Mouse (Mus musculus) gastrocnemius, postnatal 36 days (tissue): Measurements from ENCODE around the gene Ak6. TPM values are rescaled to one million over a fixed set of nuclear protein-coding genes. Genes with fewer than 3 reads are reported as not detected.

ENCODE experiments used
- DNase-seq, 2 experiments: peaks; one replicate each; pipeline ENCODE4 v3.0.0; 2022
- intact Hi-C: fragments of 180-260 bp; cut with DNase I; formaldehyde crosslinking; loops from one replicate; pipeline ENCODE4 v1.15.1; 2025
- long read RNA-seq, 2 experiments: library from polyadenylated mRNA; stranded (forward); transcript quantifications; one replicate each; pipeline ENCODE4 v2.0.0; 2021
- total RNA-seq, 2 experiments: library from RNA; stranded (reverse); gene quantifications; 2 replicates each; pipeline ENCODE4 v1.2.3; 2021

Ak6 gene
- 10 to 100 TPM; 58.1 to 68.7 TPM for total RNA-seq
- long read RNA-seq, experiment 1, transcript Ak6-202 (3 exons, 1,222 nt): minor isoform, 45 of 144 reads
- long read RNA-seq, experiment 1, transcript Ak6-201 (5 exons, 1,298 nt): major isoform, 76 of 144 reads
- long read RNA-seq, experiment 1, partial matches to known transcripts: 17 of 144 reads
- long read RNA-seq, experiment 1, other reads (novel, unspliced or antisense): 6 of 144 reads
- long read RNA-seq, experiment 2, transcript Ak6-201 (5 exons, 1,298 nt): major isoform, 103 of 182 reads
- long read RNA-seq, experiment 2, transcript Ak6-202 (3 exons, 1,222 nt): minor isoform, 58 of 182 reads
- long read RNA-seq, experiment 2, partial matches to known transcripts: 19 of 182 reads
- long read RNA-seq, experiment 2, other reads (novel, unspliced or antisense): 2 of 182 reads

- peak; percentile 91 to 96 for DNase-seq
- intact Hi-C loops: loop anchor here (10.0 kb wide), 1 partner anchor 156 kb away; the partner anchor contains the start of gene Gtf2h2
Observed at GRCm38 (mm10) chr13:100650550-100651438, at the start of gene Ak6, which contains the start of gene Rad17. TSS of gene Ak6 (plus strand) at chr13:100650979. TSS of gene Rad17 (minus strand) at chr13:100651051.

GRCm38 (mm10) chr13:100601034-100601433 lies 49.7 kb upstream of the Ak6 start:
- no peak for DNase-seq
- intact Hi-C loops: no loop called here

- intact Hi-C loops: no loop called here
- DNase-seq: no peak
Observed at GRCm38 (mm10) chr13:100602239-100602902, 48.4 kb upstream of the Ak6 start.

GRCm38 (mm10) chr13:100603031-100603737 lies 47.6 kb upstream of the Ak6 start:
- intact Hi-C loops: no loop called here
- DNase-seq: no peak

GRCm38 (mm10) chr13:100603738-100604095 lies 47.1 kb upstream of the Ak6 start:
- intact Hi-C loops: no loop called here
- no peak for DNase-seq

DNA sequence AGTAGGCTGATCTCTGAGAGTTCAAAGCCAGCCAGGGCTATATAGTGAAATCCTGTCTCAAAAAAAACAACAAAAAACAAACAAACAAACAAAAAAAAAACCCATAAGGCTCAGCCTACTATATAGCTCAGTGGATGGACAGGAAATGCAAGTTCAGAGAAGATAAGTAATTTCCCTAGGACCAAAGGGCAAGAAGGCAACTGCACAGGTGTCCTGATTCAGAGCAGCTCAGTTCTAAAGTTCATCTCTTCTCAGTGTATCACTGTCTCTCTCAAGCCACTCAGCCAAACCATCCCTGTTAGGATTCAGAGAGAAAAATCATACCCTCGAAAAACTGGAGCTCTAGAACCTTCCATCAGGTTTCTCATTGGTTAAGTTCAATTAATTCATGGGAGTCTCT lies 44.9 kb upstream of the Ak6 start:
- no peak for DNase-seq
- intact Hi-C loops: no loop called here

DNA sequence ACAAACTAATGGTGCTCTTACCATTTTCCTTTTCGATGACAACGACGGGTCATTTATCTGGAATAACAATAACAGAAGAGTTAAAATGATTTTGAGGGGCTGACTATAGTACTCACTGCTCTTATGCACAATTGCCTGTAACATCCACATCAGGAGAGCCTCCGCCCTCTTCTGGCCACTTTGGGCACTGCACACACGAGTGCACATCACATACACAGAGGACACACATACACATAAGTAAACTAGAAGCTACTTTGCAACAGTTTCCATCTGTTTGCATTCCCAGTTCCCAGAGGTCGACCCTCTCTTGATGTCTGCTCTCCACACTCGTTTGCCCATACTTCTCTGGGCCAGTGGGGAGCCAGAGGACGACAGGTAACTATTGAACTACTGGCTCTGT lies 43.0 kb upstream of the Ak6 start:
- no peak for DNase-seq
- intact Hi-C loops: no loop called here

DNA sequence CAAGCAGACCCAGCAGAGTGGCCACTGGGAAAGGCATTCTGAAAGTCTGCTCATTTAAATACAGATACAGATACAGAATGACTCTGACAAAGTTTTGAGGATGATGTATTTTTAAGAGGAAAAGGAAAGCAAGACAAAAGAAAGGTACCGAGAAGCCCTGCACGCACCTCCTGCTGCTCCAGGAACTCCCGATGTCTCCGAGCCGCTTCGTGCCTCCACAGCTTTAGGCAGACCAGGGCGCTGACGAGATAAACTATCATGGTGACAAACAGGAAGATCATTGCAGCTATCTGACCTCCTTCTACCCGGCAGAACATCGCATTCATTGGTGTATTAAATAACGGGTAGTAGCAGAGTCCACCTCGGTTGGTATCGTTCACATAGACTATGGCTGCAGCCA lies 39.5 kb upstream of the Ak6 start:
- intact Hi-C loops: no loop called here
- DNase-seq: no peak

DNA sequence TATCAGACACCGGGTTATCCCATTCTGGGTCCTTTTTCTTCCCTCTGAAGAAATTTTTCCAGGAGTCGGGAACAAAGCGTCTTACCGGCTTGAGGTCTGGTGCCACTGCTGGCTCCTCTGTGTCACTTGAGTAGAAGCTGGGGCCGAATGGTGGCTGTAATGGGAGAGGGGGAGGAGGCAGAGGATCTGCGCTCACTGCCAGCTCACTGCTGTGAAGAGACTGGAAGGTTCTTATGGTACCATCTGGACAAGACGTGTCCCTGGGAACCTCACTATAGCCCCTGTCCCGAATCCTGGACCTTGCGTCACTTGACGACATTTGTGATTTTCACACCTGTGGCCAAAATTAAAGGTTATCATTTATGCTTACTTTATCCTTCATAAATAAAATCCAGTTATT lies 38.5 kb upstream of the Ak6 start:
- intact Hi-C loops: no loop called here
- no peak for DNase-seq

- DNase-seq: no peak
- intact Hi-C loops: no loop called here
Observed at GRCm38 (mm10) chr13:100612903-100613302, 37.9 kb upstream of the Ak6 start.

DNA sequence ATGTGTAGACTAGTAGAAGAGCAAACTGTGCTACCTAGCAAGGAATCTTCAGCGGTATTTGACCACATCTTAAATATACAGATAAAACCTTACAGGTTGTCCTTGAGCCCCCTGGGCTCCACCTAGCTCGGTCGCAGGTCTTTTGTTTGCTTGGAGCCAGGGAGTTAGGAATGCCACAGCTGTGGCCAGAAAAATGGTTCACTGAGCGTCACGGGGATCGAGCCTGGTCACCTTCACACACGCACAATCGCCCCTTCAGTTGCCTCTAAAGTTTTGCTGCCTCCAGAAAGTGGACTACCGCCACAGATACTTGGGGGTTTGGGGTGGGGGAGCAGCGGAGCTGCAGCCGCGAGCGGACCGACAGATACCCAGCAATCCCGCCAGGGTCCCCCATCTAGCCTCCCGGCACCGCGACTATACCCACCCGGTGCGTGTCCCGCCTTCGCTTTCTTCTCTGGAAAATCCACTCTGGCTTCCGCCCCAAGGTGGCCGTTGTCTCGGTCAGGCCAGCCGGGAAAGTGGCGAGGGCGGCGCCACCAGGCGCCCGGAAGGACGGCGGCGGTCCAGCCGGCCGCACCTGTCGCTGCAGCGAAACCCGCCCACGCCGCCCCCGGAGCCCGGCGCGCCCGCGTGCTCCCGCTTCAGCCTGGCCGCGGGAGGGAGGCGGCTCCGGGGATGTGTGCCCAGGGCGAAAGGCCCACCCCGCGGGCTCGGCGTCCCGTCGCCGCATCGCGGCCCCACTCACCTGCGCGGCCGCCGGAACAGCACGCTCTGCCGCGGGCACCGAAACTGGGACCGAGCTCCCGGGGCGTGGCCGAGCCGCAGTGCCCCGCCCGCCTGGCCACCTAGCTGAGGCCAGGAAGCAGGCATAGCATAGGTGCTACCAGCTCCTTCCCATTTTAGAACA lies 34.3 kb upstream of the Ak6 start, which contains the start of gene Marveld2:
Gene Marveld2, minus strand, starts transcription at position 791 of the 907 bp plus-strand sequence.
- DNase-seq: no peak
- intact Hi-C loops: no loop called here

GRCm38 (mm10) chr13:100617583-100617982 lies 33.2 kb upstream of the Ak6 start:
- intact Hi-C loops: no loop called here
- no peak for DNase-seq

DNA sequence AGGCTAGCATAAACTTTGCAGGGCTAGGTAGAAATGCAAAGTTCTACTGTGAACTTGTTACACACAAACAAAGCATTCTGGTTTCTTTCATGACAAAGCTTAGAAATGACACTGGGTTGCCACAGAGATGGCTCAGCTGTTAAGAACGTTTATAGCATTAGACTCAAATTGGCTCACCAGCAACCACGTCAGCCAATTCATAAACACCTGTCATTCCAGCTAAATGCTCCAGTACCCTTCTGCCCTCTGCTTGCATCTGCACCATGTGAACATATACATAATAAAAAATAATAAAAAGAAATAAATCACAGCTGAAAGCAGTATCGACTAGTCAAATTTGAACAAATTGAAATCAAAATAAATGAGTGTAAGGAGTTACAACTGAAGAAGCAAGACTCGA lies 28.5 kb upstream of the Ak6 start:
- no peak for DNase-seq
- intact Hi-C loops: loop anchor here (5.0 kb wide), 1 partner anchor 185 kb away; no protein-coding TSS in a partner anchor

DNA sequence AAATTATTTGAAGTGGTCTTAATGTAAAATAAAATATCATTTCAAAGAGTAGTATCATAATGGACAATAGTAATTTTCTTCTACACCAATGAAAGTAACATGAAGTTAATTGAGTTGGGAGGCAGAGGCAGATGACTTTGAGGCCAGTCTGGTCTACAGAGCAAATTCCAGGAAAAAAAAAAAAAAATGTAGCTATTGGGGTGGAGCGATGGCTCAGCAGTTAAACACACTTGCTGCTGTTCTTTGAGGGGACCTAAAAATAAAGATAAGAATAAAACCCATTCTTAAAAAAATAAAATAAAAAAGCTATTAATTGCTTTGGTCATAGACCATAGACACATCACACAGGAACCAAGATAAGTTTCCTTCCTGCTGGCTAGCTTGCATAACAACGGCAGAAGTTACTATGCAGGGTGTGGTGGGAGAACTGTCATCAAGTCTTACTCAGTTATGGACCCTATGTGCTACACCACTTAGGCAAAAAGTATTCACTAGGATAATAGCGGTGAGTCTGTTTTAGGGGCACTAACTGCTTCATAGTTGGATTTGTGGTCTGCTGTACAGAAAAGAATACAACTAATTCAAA lies 16.6 kb upstream of the Ak6 start:
- intact Hi-C loops: loop anchor here (10.0 kb wide), 1 partner anchor 579 kb away; no protein-coding TSS in a partner anchor
- no peak for DNase-seq

GRCm38 (mm10) chr13:100642471-100643209 lies 8.1 kb upstream of the Ak6 start:
- intact Hi-C loops: no loop called here

GRCm38 (mm10) chr13:100648223-100648622 lies 2.6 kb upstream of the Ak6 start:
- DNase-seq: no peak
- intact Hi-C loops: no loop called here

More at GRCm38 (mm10) chr13:100642471-100643209, 8.1 kb upstream of the Ak6 start:
- DNase-seq: no peak

GRCm38 (mm10) chr13:100651439-100652186 lies 834 bp downstream of the Ak6 start, which contains the start of gene Taf9:
TSS of gene Taf9 (plus strand) at chr13:100651579.
- intact Hi-C loops: loop anchor here (10.0 kb wide), 1 partner anchor 157 kb away; the partner anchor contains the start of gene Gtf2h2
- no peak for DNase-seq
